Mouse (Mus musculus): ENCODE results near the gene Trappc3l.
A peak's percentile ranks its signal among the peaks of the same experiment; 100 is the strongest.

Gene Trappc3l

GRCm38 (mm10) chr10:34095147-34095546, 57.8 kb downstream of the Trappc3l start:
- no peak for DNase-seq (ENCODE audit: low read depth)

- DNase-seq (ENCODE audit: low read depth) = no peak
These were observed 58.6 kb downstream of the Trappc3l start for GRCm38 (mm10) chr10:34095964-34096363.

GRCm38 (mm10) chr10:34096418-34096883, 59.1 kb downstream of the Trappc3l start, which contains the start of gene Calhm5:
Calhm5 (minus strand) TSS chr10:34096519.
- peak; percentile 59 for DNase-seq (ENCODE audit: low read depth)

- peak; percentile 83 for DNase-seq (ENCODE audit: low read depth)
These were observed 73.6 kb downstream of the Trappc3l start for GRCm38 (mm10) chr10:34110863-34111465.

GRCm38 (mm10) chr10:34111964-34112738, 74.8 kb downstream of the Trappc3l start:
- peak; percentile 28 for DNase-seq (ENCODE audit: low read depth)

- no peak for DNase-seq (ENCODE audit: low read depth)
These were observed 79.7 kb downstream of the Trappc3l start for GRCm38 (mm10) chr10:34117131-34117530.

- peak; percentile 36 for DNase-seq (ENCODE audit: low read depth)
These were observed 80.4 kb downstream of the Trappc3l start for GRCm38 (mm10) chr10:34117770-34118169.

- DNase-seq (ENCODE audit: low read depth) = no peak
These were observed 81.0 kb downstream of the Trappc3l start for GRCm38 (mm10) chr10:34118421-34118820.

GRCm38 (mm10) chr10:34127392-34128378, 90.3 kb downstream of the Trappc3l start, which contains the start of gene Calhm6:
Calhm6 (minus strand) TSS chr10:34127984.
- DNase-seq (ENCODE audit: low read depth) = peak; percentile 68

GRCm38 (mm10) chr10:34128391-34128790, 91.0 kb downstream of the Trappc3l start:
- DNase-seq (ENCODE audit: low read depth) = peak; percentile 24

- DNase-seq (ENCODE audit: low read depth) = no peak
These were observed 94.0 kb downstream of the Trappc3l start for GRCm38 (mm10) chr10:34131356-34131755.

- no peak for DNase-seq (ENCODE audit: low read depth)
These were observed 99.0 kb downstream of the Trappc3l start for GRCm38 (mm10) chr10:34136432-34136831.

GRCm38 (mm10) chr10:34138027-34138426, 100.6 kb downstream of the Trappc3l start:
- DNase-seq (ENCODE audit: low read depth) = no peak

GRCm38 (mm10) chr10:34139768-34140167, 102.4 kb downstream of the Trappc3l start:
- DNase-seq (ENCODE audit: low read depth) = no peak

GRCm38 (mm10) chr10:34141693-34142092, 104.3 kb downstream of the Trappc3l start:
- DNase-seq (ENCODE audit: low read depth) = no peak

GRCm38 (mm10) chr10:34149772-34150171, 112.4 kb downstream of the Trappc3l start:
- DNase-seq (ENCODE audit: low read depth) = no peak

GRCm38 (mm10) chr10:34150454-34150853, 113.1 kb downstream of the Trappc3l start:
- DNase-seq (ENCODE audit: low read depth) = no peak

GRCm38 (mm10) chr10:34151827-34152226, 114.4 kb downstream of the Trappc3l start:
- DNase-seq (ENCODE audit: low read depth) = peak; percentile 57

GRCm38 (mm10) chr10:34155796-34156554, 118.6 kb downstream of the Trappc3l start:
- no peak for DNase-seq (ENCODE audit: low read depth)

Measured in naive thymus-derived CD4-positive, alpha-beta T cell, adult 2 months (primary cell).